Mouse (Mus musculus): ENCODE measurements around the gene Rps6kb2. TPM values are rescaled to one million over a fixed set of nuclear protein-coding genes. Genes with fewer than 3 reads are reported as not detected.

Gene Rps6kb2
- total RNA-seq, 2 experiments from 2014 or later, result 34.0 to 46.8 TPM

DNA sequence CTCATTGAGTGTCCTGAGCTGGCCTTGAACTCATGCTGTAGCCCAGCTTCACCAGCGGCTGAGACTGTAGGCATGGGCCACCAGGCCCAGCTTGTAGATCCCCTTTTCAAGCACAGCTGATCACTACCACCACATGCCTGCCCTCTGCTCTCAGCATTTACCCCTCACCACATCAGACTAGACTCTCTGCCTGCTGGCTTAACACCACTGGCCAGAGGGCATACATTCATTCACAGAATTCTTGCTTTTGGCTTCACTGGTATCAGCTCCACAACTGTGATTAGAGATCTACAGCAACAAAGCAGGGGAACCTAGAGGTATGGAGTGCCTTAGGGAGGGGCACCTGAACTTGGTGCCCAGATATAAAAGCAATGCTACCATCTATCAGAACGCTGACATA lies 42.7 kb downstream of the Rps6kb2 start:
- no peak for TF ChIP-seq CTCF (IDR thresholded peaks at IDR 0.05)
- H3K4me3 ChIP-seq, result peak overlapping the region; percentile 55
- no peak for DNase-seq (ENCODE audit: extremely low spot score in 1 of 2, low spot score in 2 of 2)
- peak overlapping the region; percentile 97; the same call in 1 of the 2 replicates for H3K27ac ChIP-seq
- intact Hi-C loops (cut with DNase I), result no loop called here

DNA sequence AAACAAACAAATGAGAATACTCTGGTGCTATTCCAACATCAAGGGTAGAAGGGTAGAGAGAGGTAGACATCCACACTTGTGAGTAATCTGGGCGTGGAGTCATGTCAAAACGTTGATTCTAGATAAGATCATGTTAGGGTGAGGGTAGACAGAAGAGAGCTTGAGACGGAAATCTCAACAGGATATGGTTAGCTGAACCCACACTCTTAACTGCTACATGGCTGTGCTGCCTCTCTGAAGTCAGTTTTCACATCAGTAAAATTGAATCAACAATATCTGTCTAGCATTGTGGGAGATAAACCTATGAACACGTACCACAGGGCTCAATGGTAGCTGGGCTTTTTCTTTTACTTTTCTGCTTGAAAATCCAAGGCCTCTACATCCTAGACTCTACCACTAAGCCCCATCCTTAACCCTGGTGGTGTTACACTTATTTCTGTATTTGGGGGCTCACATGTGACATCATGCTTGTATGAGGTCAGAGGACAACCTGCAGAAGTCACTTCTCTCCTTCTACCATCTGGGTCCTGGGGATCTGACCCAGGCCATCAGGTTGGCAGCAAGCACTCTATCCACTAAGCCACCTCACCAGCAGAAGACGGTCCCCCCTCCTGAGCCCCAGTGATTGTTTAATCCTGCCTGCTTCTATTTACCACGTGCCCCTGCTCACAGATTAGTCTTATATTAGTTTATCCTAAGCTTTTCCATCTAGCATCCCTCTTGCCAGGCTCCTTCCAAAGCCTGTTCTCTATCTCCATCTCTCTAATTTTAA lies 43.3 kb downstream of the Rps6kb2 start:
- Histone ChIP-seq H3K27ac (no peak overlapping the region; the same call in 1 of the 2 replicates), H3K4me3 (no peak overlapping the region; the same call in 1 of the 2 replicates)
- no peak for TF ChIP-seq CTCF (IDR thresholded peaks at IDR 0.05)
- intact Hi-C loops (cut with DNase I), result no loop called here
- DNase-seq (ENCODE audit: extremely low spot score in 1 of 2, low spot score in 2 of 2), result no peak

DNA sequence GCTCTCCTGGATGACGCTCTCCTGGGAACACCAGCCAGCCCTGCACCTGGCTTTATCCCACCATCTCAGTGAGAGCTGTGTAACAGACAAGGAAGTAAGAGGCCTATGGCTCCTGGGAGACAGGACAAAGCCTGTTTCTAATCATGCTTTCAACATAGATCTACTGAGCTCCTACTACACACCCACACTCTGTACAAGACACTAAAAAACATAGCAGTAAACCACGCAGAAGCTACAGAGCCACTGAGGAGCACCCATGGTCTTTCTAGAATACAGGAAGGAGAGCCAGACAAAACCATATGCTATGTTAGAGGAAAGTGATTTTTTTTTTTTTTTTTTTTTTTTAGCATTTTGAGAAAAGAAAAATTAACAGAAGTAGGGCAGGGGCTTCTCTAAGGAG lies 44.8 kb downstream of the Rps6kb2 start:
- intact Hi-C loops (cut with DNase I), result no loop called here
- peak overlapping the region; percentile 64 for H3K27ac ChIP-seq
- DNase-seq (ENCODE audit: extremely low spot score in 1 of 2, low spot score in 2 of 2), result no peak
- no peak for TF ChIP-seq CTCF (IDR thresholded peaks at IDR 0.05)
- H3K4me3 ChIP-seq, result no peak overlapping the region

DNA sequence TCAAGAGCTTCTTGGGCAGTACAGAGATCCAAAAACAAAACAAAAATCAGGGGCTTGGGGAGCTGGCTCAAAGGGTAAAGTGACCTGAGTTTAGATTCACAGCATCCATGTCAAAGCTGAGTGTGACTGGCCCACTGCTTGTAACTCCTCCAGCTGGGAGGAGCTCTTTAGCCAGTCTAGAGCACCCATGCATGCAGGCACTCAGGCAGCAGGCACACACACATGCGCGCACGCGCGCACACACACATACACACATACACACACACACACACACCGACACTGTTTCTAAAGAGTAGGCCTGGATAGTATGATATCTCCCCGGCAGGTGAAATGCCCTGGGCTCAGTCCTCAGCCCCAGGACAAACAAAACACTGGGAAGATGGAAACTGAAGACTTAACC lies 46.1 kb downstream of the Rps6kb2 start:
- Histone ChIP-seq H3K4me3 (no peak overlapping the region), H3K27ac (no peak overlapping the region)
- no peak for DNase-seq (ENCODE audit: extremely low spot score in 1 of 2, low spot score in 2 of 2)
- intact Hi-C loops (cut with DNase I), result no loop called here
- no peak for TF ChIP-seq CTCF (IDR thresholded peaks at IDR 0.05)

DNA sequence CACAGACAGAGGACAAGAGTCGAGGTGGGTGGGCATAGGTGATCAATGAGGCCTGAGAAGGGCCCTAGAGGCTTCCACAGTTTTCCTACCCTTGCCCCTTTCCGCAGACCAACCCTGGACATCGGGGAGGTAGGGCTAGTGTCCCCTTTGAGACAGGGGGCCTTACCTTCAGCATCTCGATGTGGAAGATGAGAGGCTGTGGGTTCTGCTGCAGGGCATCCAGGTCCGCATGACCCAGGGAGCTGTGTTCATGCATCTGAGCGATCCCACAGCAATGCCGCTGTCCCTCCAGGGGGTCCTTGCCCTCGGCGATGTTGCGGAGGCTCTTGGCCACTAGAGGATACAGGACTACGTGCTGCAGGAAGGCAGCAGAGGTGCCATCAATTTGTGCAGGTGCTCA lies 47.3 kb downstream of the Rps6kb2 start:
- no peak for TF ChIP-seq CTCF (IDR thresholded peaks at IDR 0.05)
- DNase-seq (ENCODE audit: extremely low spot score in 1 of 2, low spot score in 2 of 2), result no peak
- H3K4me3 ChIP-seq, result no peak overlapping the region
- intact Hi-C loops (cut with DNase I), result no loop called here
- no peak overlapping the region for H3K27ac ChIP-seq

DNA sequence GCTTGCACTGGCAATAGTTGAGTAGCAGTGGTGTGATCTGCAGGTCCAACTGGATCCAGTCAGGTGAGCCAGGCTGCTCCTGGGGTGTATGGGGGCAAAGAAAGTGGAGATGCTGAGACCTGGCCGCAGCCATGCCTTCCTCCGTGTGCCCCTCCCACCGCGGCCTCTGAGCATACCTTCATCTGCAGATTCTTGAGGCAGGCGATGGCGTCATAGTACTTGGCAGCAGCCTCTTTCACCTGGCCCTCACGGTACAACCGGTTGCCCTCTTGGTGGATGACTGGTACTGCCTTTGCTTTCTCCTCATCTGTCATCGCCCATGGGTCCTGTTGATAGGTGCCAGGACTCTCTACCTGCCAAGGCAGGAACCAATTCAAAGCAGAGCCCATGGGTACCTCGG lies 48.0 kb downstream of the Rps6kb2 start:
- intact Hi-C loops (cut with DNase I), result no loop called here
- Histone ChIP-seq H3K27ac (no peak overlapping the region), H3K4me3 (no peak overlapping the region)
- no peak for DNase-seq (ENCODE audit: extremely low spot score in 1 of 2, low spot score in 2 of 2)
- TF ChIP-seq CTCF (IDR thresholded peaks at IDR 0.05), result no peak

DNA sequence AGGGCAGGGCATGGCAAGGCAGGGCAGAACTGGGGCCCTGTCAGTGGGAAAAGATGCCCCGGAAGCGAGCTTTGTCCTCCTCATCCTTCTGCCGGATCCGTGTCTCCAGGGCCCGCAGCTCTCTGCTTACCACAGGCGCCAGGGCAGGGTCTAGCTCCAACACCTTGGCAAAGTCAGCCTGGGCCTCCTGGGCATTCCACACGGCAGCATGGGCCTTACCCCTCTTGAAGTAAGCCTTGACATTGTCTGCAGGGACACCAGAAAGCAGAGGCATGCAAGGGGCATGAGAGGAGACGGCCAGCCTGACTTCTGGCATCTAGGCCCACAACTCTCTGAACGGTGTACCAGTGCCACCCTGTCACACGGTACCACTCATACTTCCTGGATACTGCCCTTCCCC lies 48.6 kb downstream of the Rps6kb2 start:
- no peak for DNase-seq (ENCODE audit: extremely low spot score in 1 of 2, low spot score in 2 of 2)
- no peak for TF ChIP-seq CTCF (IDR thresholded peaks at IDR 0.05)
- H3K27ac ChIP-seq, result no peak overlapping the region
- no peak overlapping the region for H3K4me3 ChIP-seq
- intact Hi-C loops (cut with DNase I), result no loop called here

DNA sequence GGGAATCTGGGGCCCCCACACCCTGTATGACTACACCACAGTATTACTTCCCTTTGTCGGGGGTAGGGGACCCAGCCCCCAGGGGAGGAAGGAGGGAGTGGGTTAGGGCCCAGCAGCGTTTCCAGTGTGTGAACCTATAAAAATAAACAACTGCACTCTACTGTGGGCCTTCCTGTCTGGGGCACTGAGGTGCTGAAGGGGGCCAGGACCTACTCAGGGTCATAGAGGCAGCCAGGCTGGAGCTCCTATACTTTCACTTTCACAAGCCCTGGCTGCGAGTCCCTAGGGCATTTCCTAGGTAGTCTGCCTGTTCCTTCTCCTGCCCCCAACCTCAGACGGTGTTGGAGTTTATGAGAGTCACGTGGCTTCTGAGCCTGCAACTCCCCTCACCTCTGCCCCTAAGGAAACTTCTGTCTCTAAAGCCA lies 49.3 kb downstream of the Rps6kb2 start:
- Histone ChIP-seq H3K4me3 (no peak overlapping the region), H3K27ac (peak overlapping the region; percentile 69)
- intact Hi-C loops (cut with DNase I), result no loop called here
- TF ChIP-seq CTCF (IDR thresholded peaks at IDR 0.05), result no peak
- no peak for DNase-seq (ENCODE audit: extremely low spot score in 1 of 2, low spot score in 2 of 2)

DNA sequence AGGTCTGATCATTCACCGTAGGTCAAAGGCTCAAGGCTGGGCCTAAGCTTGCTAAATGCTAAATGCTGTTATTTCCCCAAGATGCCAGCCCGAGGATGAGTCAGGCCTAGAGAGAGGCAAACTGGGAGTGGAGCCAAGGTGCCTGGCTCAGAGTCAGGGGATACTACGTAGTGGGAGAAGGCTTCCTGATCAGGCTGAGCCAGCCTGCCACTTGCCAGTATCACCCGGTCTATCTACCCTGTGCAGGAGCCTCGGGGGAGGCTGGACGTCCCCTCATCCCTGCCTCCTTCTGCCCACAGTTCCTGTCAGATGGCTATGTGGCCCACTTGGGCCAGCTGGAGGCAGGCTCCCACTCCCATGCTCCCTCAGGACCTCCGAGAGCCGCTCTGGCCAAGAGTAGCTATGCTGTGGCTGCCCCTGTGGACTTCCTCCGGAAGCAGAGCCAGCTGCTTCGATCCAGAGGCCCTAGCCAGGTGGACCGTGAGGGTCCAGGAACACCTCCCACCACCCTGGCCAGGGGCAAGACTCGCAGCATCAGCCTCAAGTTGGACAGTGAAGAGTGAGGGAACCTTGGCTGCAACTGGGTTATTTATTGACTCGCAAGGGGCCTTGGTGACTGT lies 49.9 kb downstream of the Rps6kb2 start:
- peak; percentile 73 to 88 for DNase-seq (ENCODE audit: extremely low spot score in 1 of 2, low spot score in 2 of 2)
- peak overlapping the region; percentile 69 for H3K27ac ChIP-seq
- intact Hi-C loops (cut with DNase I), result no loop called here
- no peak overlapping the region for H3K4me3 ChIP-seq
- no peak for TF ChIP-seq CTCF (IDR thresholded peaks at IDR 0.05)

DNA sequence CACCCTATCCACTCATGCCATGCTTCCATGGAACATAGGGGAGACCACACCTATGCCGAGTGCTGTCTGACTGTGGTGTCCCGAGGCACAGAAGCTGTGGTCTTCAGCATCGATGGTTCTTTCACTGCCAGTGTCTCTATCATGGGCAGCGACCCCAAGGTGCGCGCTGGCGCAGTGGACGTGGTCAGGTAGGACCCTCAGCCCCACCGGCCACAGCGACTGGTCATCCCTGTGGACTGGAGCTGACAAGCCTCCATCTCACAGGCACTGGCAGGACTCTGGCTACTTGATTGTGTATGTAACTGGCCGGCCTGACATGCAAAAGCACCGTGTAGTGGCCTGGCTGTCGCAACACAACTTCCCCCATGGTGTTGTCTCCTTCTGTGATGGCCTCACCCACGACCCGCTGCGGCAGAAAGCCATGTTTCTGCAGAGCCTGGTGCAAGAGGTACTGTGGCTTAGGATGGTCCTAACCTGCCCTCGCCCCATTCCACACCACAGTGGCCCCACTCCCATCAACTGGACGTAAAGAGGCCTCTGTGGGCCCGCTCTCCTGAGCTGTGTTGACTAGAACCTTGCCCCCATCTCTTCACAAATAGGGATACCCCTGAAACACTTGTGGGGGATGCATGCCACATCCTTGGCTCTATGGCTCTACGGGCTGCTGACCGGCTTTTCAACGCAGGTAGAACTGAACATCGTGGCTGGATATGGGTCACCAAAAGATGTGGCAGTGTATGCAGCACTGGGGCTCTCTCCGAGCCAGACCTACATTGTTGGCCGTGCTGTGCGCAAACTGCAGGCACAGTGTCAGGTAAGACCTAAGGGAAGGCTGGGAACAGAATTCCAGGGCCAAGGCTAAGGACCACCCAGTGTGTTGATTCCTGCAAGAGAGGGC lies 50.8 kb downstream of the Rps6kb2 start:
- DNase-seq (ENCODE audit: extremely low spot score in 1 of 2, low spot score in 2 of 2), result no peak
- no peak for TF ChIP-seq CTCF (IDR thresholded peaks at IDR 0.05)
- H3K27ac ChIP-seq, result peak overlapping the region; percentile 69
- intact Hi-C loops (cut with DNase I), result no loop called here
- H3K4me3 ChIP-seq, result no peak overlapping the region

DNA sequence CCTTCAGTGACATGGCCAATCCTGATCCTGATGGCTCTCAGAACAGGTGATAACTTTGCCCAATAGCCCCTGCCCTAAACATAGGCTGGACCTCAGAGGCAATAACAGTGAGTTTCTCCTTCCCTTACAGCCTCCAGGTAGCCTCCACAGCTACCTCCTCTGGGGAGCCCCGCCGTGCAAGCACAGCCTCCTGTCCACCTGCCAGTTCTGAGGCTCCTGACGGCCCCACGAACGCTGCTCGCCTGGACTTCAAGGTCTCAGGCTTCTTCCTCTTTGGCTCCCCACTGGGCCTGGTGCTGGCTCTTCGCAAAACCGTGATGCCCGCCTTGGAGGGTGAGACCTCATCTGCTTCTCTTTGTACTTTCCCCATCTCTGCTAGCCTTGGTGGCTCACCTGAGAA lies 54.6 kb downstream of the Rps6kb2 start:
- Histone ChIP-seq H3K27ac (no peak overlapping the region), H3K4me3 (no peak overlapping the region)
- no peak for DNase-seq (ENCODE audit: extremely low spot score in 1 of 2, low spot score in 2 of 2)
- intact Hi-C loops (cut with DNase I), result no loop called here
- no peak for TF ChIP-seq CTCF (IDR thresholded peaks at IDR 0.05)

DNA sequence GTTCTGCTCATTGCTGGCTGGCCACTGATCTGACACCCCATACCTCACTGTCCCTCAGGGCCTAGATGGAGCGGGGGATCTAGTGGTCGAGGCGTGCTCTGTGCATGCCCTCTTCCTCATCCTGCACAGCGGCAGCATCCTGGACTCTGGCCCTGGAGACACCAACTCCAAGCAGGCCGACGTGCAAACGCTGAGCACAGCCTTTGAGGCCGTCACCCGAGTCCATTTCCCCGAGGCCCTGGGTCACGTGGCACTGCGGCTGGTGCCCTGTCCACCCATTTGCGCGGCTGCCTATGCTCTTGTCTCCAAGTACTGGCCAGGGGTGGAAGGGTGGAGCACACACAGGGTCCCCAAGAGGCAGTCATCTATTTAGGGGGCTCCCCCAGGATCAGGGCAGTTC lies 56.5 kb downstream of the Rps6kb2 start:
- intact Hi-C loops (cut with DNase I), result no loop called here
- no peak for DNase-seq (ENCODE audit: extremely low spot score in 1 of 2, low spot score in 2 of 2)
- Histone ChIP-seq H3K27ac (no peak overlapping the region), H3K4me3 (no peak overlapping the region)
- TF ChIP-seq CTCF (IDR thresholded peaks at IDR 0.05), result no peak

Data from left cerebral cortex, adult 2 months (tissue).